Mouse (Mus musculus) retina, postnatal 1 day (tissue): ENCODE measurements around the gene Mrpl30.

Source experiments
- DNase-seq: peaks from one replicate; pipeline ENCODE4 v3.0.0-alpha.2; 2012

The Mrpl30 gene

DNA sequence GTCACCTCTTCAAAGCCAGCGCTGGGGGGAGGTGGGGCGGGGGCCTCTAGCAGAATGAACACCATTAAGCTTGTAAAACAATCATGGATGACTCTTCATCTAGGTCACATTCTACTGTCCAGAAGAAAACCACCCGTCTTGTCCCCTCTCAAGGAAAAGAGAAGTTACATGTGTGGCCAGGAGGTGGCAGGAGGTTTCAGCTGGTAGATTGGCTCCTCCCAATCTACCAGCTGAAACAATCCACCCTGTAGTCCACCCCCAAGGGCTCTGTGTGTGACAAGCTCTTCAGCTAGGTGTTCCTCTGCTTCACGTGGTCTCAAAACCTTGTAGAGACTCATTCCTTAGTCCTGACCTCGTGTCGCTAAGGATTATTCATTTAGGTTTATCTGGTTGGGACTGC lies 12.9 kb downstream of the Mrpl30 start:
- peak; percentile 55 for DNase-seq

DNA sequence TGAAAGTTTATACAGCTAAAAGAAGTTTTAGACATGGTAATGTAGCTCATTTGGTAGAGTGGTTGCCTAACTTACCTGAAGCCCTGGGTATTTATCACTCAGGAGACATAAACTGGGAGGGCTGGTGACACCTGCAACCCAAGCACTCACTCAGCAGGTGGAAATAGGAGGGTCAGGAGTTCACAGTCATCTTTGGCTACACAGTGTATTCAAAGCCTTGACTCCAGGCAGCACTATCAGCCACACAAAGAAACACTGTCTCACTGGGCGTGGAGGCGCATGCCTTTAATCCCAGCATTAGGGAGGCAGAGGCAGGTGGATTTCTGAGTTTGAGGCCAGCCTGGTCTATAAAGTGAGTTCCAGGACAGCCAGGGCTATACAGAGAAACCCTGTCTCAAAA lies 22.5 kb downstream of the Mrpl30 start:
- no peak for DNase-seq

GRCm38 (mm10) chr1:37916393-37916792 lies 26.1 kb downstream of the Mrpl30 start, which contains the start of gene Lyg2:
Gene Lyg2, minus strand, starts transcription at chr1:37916493.
- no peak for DNase-seq

DNA sequence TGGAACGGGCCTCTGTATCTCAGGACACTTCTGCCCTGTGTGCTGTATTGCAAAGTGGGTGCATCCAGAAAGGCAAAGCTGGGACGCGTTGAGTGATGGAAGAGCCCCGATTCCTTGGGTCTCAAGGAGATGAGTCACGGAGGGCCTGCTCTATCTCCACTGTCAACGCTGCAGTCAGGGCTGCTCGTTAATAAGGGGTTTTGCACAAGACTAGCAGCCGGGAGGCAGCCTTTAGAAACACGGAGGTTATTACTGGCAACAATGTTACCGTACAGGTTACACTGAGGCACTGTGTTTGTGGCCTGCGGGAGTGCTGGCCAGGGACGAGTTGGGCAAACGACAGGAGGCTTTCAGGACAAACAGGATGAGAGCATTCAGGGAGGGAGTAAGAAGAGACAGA lies 27.4 kb downstream of the Mrpl30 start:
- no peak for DNase-seq

DNA sequence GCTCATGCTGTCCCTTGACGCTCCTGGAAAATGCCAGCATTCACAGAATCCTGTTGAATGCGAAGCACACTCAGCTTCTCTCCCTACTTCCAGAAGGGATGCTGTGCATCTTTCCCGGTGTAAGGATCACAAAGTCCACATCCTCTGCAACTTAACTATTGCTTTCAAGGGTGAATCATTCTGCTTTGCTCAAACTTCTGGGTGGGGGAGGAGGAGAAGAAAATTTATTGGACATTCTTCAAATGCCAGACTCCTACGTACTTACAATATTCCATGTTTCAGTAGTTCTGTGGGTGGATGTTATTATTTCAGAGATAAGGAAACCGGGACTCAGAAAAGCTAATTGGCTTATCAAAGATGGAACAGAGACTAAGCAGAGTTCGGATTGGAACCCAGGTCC lies 27.8 kb downstream of the Mrpl30 start:
- DNase-seq, result no peak

- peak; percentile 5 for DNase-seq
Observed at GRCm38 (mm10) chr1:37922536-37922935, 32.3 kb downstream of the Mrpl30 start.

GRCm38 (mm10) chr1:37925971-37926370 lies 35.7 kb downstream of the Mrpl30 start:
- no peak for DNase-seq

GRCm38 (mm10) chr1:37931806-37932205 lies 41.5 kb downstream of the Mrpl30 start:
- DNase-seq, result peak; percentile 9
